Mouse (Mus musculus) lung, postnatal 0 days (tissue): ENCODE data around the gene Ldlrap1. TPM values are rescaled to one million over a fixed set of nuclear protein-coding genes. Genes with fewer than 3 reads are reported as not detected.
A peak's percentile ranks its signal among the peaks of the same experiment; 100 is the strongest.

Experiments
- ATAC-seq: fragments of 200-750 bp; cut with Nextera tagmentation; 2 replicates; pipeline ENCODE4 v1.8.0; 2017; ENCODE audit warnings: moderate library complexity
- DNase-seq: peaks from one replicate; pipeline ENCODE4 v3.0.0-alpha.2; 2016; ENCODE audit warnings: low spot score
- H3K27ac ChIP-seq: fragments of 300-500 bp; sonication (generic); 2 replicates; pipeline ENCODE4 v1.5.1; 2014; ENCODE audit warnings: antibody characterized with exemption, mild to moderate bottlenecking, low read length, mixed read lengths
- H3K27me3 ChIP-seq: fragments of 300-500 bp; sonication (generic); replicated peaks from 2 replicates; pipeline ENCODE4 v1.6.1; 2014; ENCODE audit warnings: low read length, mixed read lengths; ENCODE audit not compliant: insufficient read depth
- H3K36me3 ChIP-seq: fragments of 300-500 bp; sonication (generic); 2 replicates; pipeline ENCODE4 v1.6.1; 2014; ENCODE audit warnings: low read length, mixed read lengths; ENCODE audit not compliant: insufficient read depth
- H3K4me1 ChIP-seq: fragments of 300-500 bp; sonication (generic); 2 replicates; pipeline ENCODE4 v1.6.1; 2014; ENCODE audit warnings: antibody characterized with exemption, low read depth, low read length, mixed read lengths; ENCODE audit not compliant: insufficient read depth
- H3K4me2 ChIP-seq: fragments of 300-500 bp; sonication (generic); replicated peaks from 2 replicates; pipeline ENCODE4 v1.6.1; 2014; ENCODE audit warnings: low read depth, mild to moderate bottlenecking, low read length, moderate library complexity, mixed read lengths
- H3K4me3 ChIP-seq: fragments of 300-500 bp; sonication (generic); 2 replicates; pipeline ENCODE4 v1.5.1; 2014; ENCODE audit warnings: low read depth, low read length
- H3K9ac ChIP-seq: fragments of 300-500 bp; sonication (generic); replicated peaks from 2 replicates; pipeline ENCODE4 v1.6.1; 2014; ENCODE audit warnings: low read depth, mild to moderate bottlenecking
- H3K9me3 ChIP-seq: fragments of 300-500 bp; sonication (generic); 2 replicates; pipeline ENCODE4 v1.6.1; 2016; ENCODE audit warnings: low read length, mixed read lengths
- CTCF ChIP-seq: IDR thresholded peaks from 2 replicates; pipeline ENCODE4 v1.5.1; 2016; ENCODE audit warnings: antibody characterized with exemption, mild to moderate bottlenecking
- EP300 ChIP-seq: IDR thresholded peaks from 2 replicates; pipeline ENCODE4 v1.6.1; 2016; ENCODE audit warnings: antibody characterized with exemption, mild to moderate bottlenecking, control low read depth
- WGBS: fragments of 180-500 bp; shearing (Covaris S2); extraction: QIAGEN DNeasy Blood & Tissue Kit; methylation state at CpG from one replicate; pipeline ENCODE4 v1.1.7; 2014; 5-methylcytosine and 5-hydroxymethylcytosine counted together
- polyA plus RNA-seq: library from polyadenylated mRNA; unstranded; fragments of >200 nt; fragmentation: Nextera tagmentation; extraction: Ambion mirVana; gene quantifications from 2 replicates; pipeline ENCODE4 v1.2.1, GENCODE M21; 2015

Ldlrap1 gene
- polyA plus RNA-seq, 1 experiment from 2014 or later, result 23.5 TPM

- H3K9me3 ChIP-seq, result no peaks in the 10 kb centered on the region
- no peak for TF ChIP-seq EP300
- no peak for TF ChIP-seq CTCF
- H3K27ac ChIP-seq, result peak overlapping the region; percentile 45; the same call in 1 of the 2 replicates
- H3K27me3 ChIP-seq, result no peaks in the 10 kb centered on the region
- no peak for ATAC-seq
- WGBS, result 46% methylated on average over 10 of the region's 10 CpGs
- H3K4me2 ChIP-seq, result no peak overlapping the region
- no peak overlapping the region for H3K4me3 ChIP-seq
- DNase-seq, result no peak
- H3K9ac ChIP-seq, result no peak overlapping the region
- H3K36me3 ChIP-seq, result no peaks in the 10 kb centered on the region; the same call in 1 of the 2 replicates
- H3K4me1 ChIP-seq, result peaks cover 35% of the 10 kb centered on the region; the same call in 1 of the 2 replicates
Measured at GRCm38 (mm10) chr4:134754371-134754770, 13.5 kb downstream of the Ldlrap1 start.

GRCm38 (mm10) chr4:134753516-134754261 lies 14.1 kb downstream of the Ldlrap1 start:
- DNase-seq, result peak; percentile 69
- Histone ChIP-seq H3K27ac (peak overlapping the region; percentile 45; the same call in 1 of the 2 replicates), H3K27me3 (no peaks in the 10 kb centered on the region), H3K4me1 (peaks cover 29% of the 10 kb centered on the region; the same call in 1 of the 2 replicates), H3K36me3 (peaks cover 5% of the 10 kb centered on the region), H3K9ac (no peak overlapping the region), H3K4me2 (no peak overlapping the region), H3K4me3 (no peak overlapping the region), H3K9me3 (no peaks in the 10 kb centered on the region)
- WGBS, result 39% methylated on average over 17 of the region's 17 CpGs
- TF ChIP-seq EP300, result no peak
- ATAC-seq, result peak; percentile 61

GRCm38 (mm10) chr4:134752911-134753426 lies 14.9 kb downstream of the Ldlrap1 start:
- TF ChIP-seq CTCF (no peak), EP300 (no peak)
- Histone ChIP-seq H3K4me3 (no peak overlapping the region), H3K36me3 (peaks cover 10% of the 10 kb centered on the region), H3K9me3 (no peaks in the 10 kb centered on the region), H3K4me1 (peaks cover 24% of the 10 kb centered on the region; the same call in 1 of the 2 replicates), H3K9ac (no peak overlapping the region), H3K4me2 (no peak overlapping the region), H3K27ac (no peak overlapping the region), H3K27me3 (no peaks in the 10 kb centered on the region)
- ATAC-seq (peak; percentile 46), DNase-seq (no peak)
- WGBS, result 43% methylated on average over 11 of the region's 11 CpGs

GRCm38 (mm10) chr4:134751682-134752380 lies 16.0 kb downstream of the Ldlrap1 start:
- no peak for TF ChIP-seq CTCF
- TF ChIP-seq EP300, result no peak
- Histone ChIP-seq H3K27me3 (no peaks in the 10 kb centered on the region), H3K4me2 (no peak overlapping the region), H3K9ac (no peak overlapping the region), H3K9me3 (no peaks in the 10 kb centered on the region), H3K36me3 (peaks cover 20% of the 10 kb centered on the region), H3K27ac (no peak overlapping the region), H3K4me1 (peaks cover 24% of the 10 kb centered on the region; the same call in 1 of the 2 replicates), H3K4me3 (no peak overlapping the region)
- ATAC-seq (no peak), DNase-seq (no peak)
- WGBS, result 80% methylated on average over 18 of the region's 18 CpGs

GRCm38 (mm10) chr4:134750825-134751224 lies 17.0 kb downstream of the Ldlrap1 start:
- no peaks in the 10 kb centered on the region for H3K27me3 ChIP-seq
- ATAC-seq (no peak), DNase-seq (no peak)
- no peak overlapping the region for H3K4me2 ChIP-seq
- H3K4me1 ChIP-seq, result peaks cover 23% of the 10 kb centered on the region; the same call in 1 of the 2 replicates
- H3K9ac ChIP-seq, result no peak overlapping the region
- H3K27ac ChIP-seq, result no peak overlapping the region
- H3K9me3 ChIP-seq, result no peaks in the 10 kb centered on the region
- WGBS, result 78% methylated on average over 6 of the region's 6 CpGs
- H3K4me3 ChIP-seq, result no peak overlapping the region
- peaks cover 20% of the 10 kb centered on the region for H3K36me3 ChIP-seq
- TF ChIP-seq CTCF (no peak), EP300 (no peak)

GRCm38 (mm10) chr4:134750263-134750662 lies 17.6 kb downstream of the Ldlrap1 start:
- DNase-seq (peak; percentile 51), ATAC-seq (0 out of 2 replicates have a peak, but pooled peaks have one; percentile 11)
- no peaks in the 10 kb centered on the region for H3K9me3 ChIP-seq
- no peak overlapping the region for H3K4me3 ChIP-seq
- H3K9ac ChIP-seq, result no peak overlapping the region
- peaks cover 20% of the 10 kb centered on the region for H3K36me3 ChIP-seq
- TF ChIP-seq EP300, result no peak
- no peak for TF ChIP-seq CTCF
- H3K27me3 ChIP-seq, result no peaks in the 10 kb centered on the region
- H3K4me1 ChIP-seq, result peaks cover 18% of the 10 kb centered on the region; the same call in 1 of the 2 replicates
- H3K4me2 ChIP-seq, result no peak overlapping the region
- WGBS, result 46% methylated on average over 5 of the region's 5 CpGs
- no peak overlapping the region for H3K27ac ChIP-seq
